Comparison of ENCODE assay signal across 6 mouse cellular contexts in the genomic region with DNA sequence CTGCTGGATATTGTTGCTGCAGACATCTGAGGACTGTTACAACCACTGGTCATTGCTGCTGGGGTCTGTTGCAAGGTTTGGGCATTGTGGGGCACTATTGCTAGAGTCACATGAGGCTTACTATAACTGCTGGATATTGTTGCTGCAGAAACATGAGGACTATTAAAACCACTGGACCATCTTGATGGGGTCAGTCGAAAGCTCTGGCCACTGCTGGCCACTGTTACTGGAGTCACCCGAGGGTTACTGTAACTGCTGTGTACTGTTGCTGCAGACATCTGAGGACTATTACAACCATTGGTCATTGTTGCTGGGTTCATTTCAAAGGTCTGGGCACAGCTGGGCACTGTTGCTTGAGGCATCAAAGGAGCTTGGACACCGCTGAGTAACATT. TPM values are rescaled to one million over a fixed set of nuclear protein-coding genes. Genes with fewer than 3 reads are reported as not detected.
"Had no signal": no experiment of that assay in that cellular context is flagged by ENCODE, and none has a peak within 500 bp of the region (broad histone marks: within the 10 kb centered on the region; RNA-seq: fewer than 3 reads in every experiment).

No protein-coding gene starts in this region.

RNA-seq across cellular contexts. Expression of a gene that starts 9.7 kb away (rescaled TPM):
- polyA plus RNA-seq: neural tube, embryonic 14.5 days; neural tube, embryonic 15.5 days had no signal

RNA-seq across cellular contexts. Expression of a gene that starts 54.6 kb away (rescaled TPM):
- polyA plus RNA-seq: neural tube, embryonic 14.5 days; neural tube, embryonic 15.5 days; small intestine, adult 2 months; stomach, embryonic 14.5 days; stomach, embryonic 16.5 days; stomach, postnatal 0 days had no signal
